Mouse (Mus musculus): ENCODE data around the gene Csad. TPM values are rescaled to one million over a fixed set of nuclear protein-coding genes. Genes with fewer than 3 reads are reported as not detected.

Gene Csad
- polyA plus RNA-seq, 1 experiment from 2014 or later: 33.2 TPM

DNA sequence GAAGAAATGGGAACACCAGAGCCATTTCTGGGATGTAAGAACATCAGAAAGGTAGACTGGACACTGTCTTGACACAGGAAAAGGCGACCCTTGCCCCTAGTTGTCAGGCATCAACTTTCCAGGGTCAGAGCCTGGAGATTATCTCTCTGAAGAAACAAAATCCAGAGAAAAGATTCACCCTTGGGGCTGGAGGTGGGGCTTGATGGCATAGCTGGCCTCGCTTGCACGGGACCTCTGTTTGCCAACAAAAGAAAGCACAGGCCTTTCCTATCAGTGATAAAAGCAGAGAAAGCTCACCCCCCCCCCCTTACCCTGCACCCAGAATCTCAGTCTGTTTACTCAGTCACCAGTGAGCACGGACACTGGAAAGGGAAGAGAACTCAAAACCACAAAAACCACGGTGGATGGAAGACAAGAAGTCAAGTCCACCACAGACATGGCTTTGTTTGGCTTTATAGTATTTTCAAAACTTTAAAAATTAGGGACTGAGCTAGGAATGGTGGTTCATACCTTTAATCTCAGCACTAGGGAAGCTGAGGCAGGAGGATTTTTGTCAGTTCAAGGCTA, 11.6 kb downstream of the Csad start:
- 31% methylated on average over 5 of the region's 5 CpGs for WGBS

GRCm38 (mm10) chr15:102192271-102192812, 12.2 kb downstream of the Csad start:
- Histone ChIP-seq H3K4me1 (ENCODE audit: control insufficient read depth, insufficient read depth, low read length) (peaks cover 30% of the 10 kb centered on the region), H3K4me3 (ENCODE audit: low read length) (no peak overlapping the region), H3K9me3 (ENCODE audit: control insufficient read depth, low read length) (no peaks in the 10 kb centered on the region), H3K4me2 (ENCODE audit: low read depth, low read length) (no peak overlapping the region), H3K36me3 (ENCODE audit: control insufficient read depth, insufficient read depth, low read length) (no peaks in the 10 kb centered on the region), H3K27me3 (replicated peaks; ENCODE audit: control insufficient read depth, insufficient read depth, low read length) (no peaks in the 10 kb centered on the region), H3K27ac (ENCODE audit: low read length) (no peak overlapping the region), H3K9ac (ENCODE audit: low read depth, low read length) (no peak overlapping the region)
- no peak for ATAC-seq
- WGBS: 46% methylated on average over 7 of the region's 7 CpGs

More for the DNA sequence above, 11.6 kb downstream of the Csad start:
- H3K27me3 ChIP-seq (replicated peaks; ENCODE audit: control insufficient read depth, insufficient read depth, low read length): no peaks in the 10 kb centered on the region
- peaks cover 29% of the 10 kb centered on the region for H3K4me1 ChIP-seq (ENCODE audit: control insufficient read depth, insufficient read depth, low read length)
- no peaks in the 10 kb centered on the region for H3K36me3 ChIP-seq (ENCODE audit: control insufficient read depth, insufficient read depth, low read length)
- no peak for ATAC-seq
- H3K27ac ChIP-seq (ENCODE audit: low read length): no peak overlapping the region
- H3K4me2 ChIP-seq (ENCODE audit: low read depth, low read length): no peak overlapping the region
- no peak overlapping the region for H3K4me3 ChIP-seq (ENCODE audit: low read length)
- H3K9me3 ChIP-seq (ENCODE audit: control insufficient read depth, low read length): no peaks in the 10 kb centered on the region
- H3K9ac ChIP-seq (ENCODE audit: low read depth, low read length): no peak overlapping the region

- Histone ChIP-seq H3K27me3 (replicated peaks; ENCODE audit: control insufficient read depth, insufficient read depth, low read length) (no peaks in the 10 kb centered on the region), H3K9ac (ENCODE audit: low read depth, low read length) (no peak overlapping the region), H3K27ac (ENCODE audit: low read length) (no peak overlapping the region), H3K4me3 (ENCODE audit: low read length) (no peak overlapping the region), H3K36me3 (ENCODE audit: control insufficient read depth, insufficient read depth, low read length) (no peaks in the 10 kb centered on the region), H3K4me2 (ENCODE audit: low read depth, low read length) (no peak overlapping the region), H3K4me1 (ENCODE audit: control insufficient read depth, insufficient read depth, low read length) (peaks cover 30% of the 10 kb centered on the region), H3K9me3 (ENCODE audit: control insufficient read depth, low read length) (no peaks in the 10 kb centered on the region)
- WGBS: 41% methylated on average over 7 of the region's 7 CpGs
- 0 out of 2 replicates have a peak, but pooled peaks have one; percentile 12 for ATAC-seq
Observed at GRCm38 (mm10) chr15:102191699-102192098, 12.8 kb downstream of the Csad start.

DNA sequence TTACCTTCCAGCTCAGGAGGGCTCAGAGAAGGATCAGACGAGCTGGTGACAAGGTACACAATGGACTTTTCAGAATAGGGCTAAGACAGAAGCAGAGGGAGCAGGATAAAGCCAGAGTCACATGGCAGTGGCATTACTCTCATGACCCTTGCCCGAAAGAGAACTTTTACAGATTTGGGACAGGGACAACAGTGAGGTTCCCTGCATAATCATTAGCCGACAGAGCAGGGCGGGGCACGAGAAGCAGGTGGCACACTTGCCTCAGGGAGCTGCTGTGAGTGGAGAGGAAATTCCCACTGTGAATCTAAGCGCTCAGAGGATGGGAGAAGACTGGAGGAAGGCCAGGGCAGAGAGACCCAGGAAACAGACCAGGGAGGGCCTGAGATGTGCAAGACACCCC, 15.6 kb downstream of the Csad start:
- H3K4me2 ChIP-seq (ENCODE audit: low read depth, low read length): peak overlapping the region; percentile 8
- peak; percentile 86 for ATAC-seq
- peaks cover 30% of the 10 kb centered on the region for H3K4me1 ChIP-seq (ENCODE audit: control insufficient read depth, insufficient read depth, low read length)
- no peak overlapping the region for H3K27ac ChIP-seq (ENCODE audit: low read length)
- no peak overlapping the region for H3K4me3 ChIP-seq (ENCODE audit: low read length)
- WGBS: 60% methylated on average over 6 of the region's 6 CpGs
- H3K36me3 ChIP-seq (ENCODE audit: control insufficient read depth, insufficient read depth, low read length): no peaks in the 10 kb centered on the region
- H3K27me3 ChIP-seq (replicated peaks; ENCODE audit: control insufficient read depth, insufficient read depth, low read length): no peaks in the 10 kb centered on the region
- no peaks in the 10 kb centered on the region for H3K9me3 ChIP-seq (ENCODE audit: control insufficient read depth, low read length)
- H3K9ac ChIP-seq (ENCODE audit: low read depth, low read length): peak overlapping the region; percentile 62; the same call in 1 of the 2 replicates

- Histone ChIP-seq H3K9ac (ENCODE audit: low read depth, low read length) (no peak overlapping the region), H3K4me1 (ENCODE audit: control insufficient read depth, insufficient read depth, low read length) (peaks cover 30% of the 10 kb centered on the region), H3K27ac (ENCODE audit: low read length) (no peak overlapping the region), H3K9me3 (ENCODE audit: control insufficient read depth, low read length) (no peaks in the 10 kb centered on the region), H3K4me2 (ENCODE audit: low read depth, low read length) (no peak overlapping the region), H3K36me3 (ENCODE audit: control insufficient read depth, insufficient read depth, low read length) (no peaks in the 10 kb centered on the region), H3K27me3 (replicated peaks; ENCODE audit: control insufficient read depth, insufficient read depth, low read length) (no peaks in the 10 kb centered on the region), H3K4me3 (ENCODE audit: low read length) (no peak overlapping the region)
- WGBS: 79% methylated on average over 10 of the region's 10 CpGs
- no peak for ATAC-seq
Observed at GRCm38 (mm10) chr15:102188096-102188495, 16.4 kb downstream of the Csad start.

DNA sequence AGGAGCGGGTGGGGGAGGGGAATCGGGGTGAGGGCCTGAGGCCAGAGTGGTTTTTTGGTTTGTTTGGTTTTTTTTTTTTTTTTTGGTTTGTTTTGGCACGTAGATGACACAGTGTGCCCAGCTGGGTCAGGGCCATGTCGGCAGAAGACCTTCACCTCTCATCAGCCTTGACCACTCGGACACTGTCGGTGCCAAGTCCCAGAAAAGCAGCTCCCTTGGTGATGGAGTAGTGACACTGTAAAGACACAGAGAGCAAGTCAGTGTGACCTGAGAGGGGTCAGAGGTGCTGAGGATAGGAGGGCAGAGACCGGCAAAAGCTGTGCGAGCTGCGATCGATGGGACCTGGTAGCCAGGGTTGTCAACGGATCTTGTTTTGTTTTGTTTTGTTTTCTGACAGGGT, 18.3 kb downstream of the Csad start:
- no peak overlapping the region for H3K9ac ChIP-seq (ENCODE audit: low read depth, low read length)
- WGBS: 80% methylated on average over 11 of the region's 11 CpGs
- peaks cover 17% of the 10 kb centered on the region for H3K4me1 ChIP-seq (ENCODE audit: control insufficient read depth, insufficient read depth, low read length)
- no peaks in the 10 kb centered on the region for H3K9me3 ChIP-seq (ENCODE audit: control insufficient read depth, low read length)
- H3K27me3 ChIP-seq (replicated peaks; ENCODE audit: control insufficient read depth, insufficient read depth, low read length): no peaks in the 10 kb centered on the region
- H3K4me2 ChIP-seq (ENCODE audit: low read depth, low read length): no peak overlapping the region
- H3K36me3 ChIP-seq (ENCODE audit: control insufficient read depth, insufficient read depth, low read length): no peaks in the 10 kb centered on the region
- ATAC-seq: no peak
- H3K27ac ChIP-seq (ENCODE audit: low read length): no peak overlapping the region
- no peak overlapping the region for H3K4me3 ChIP-seq (ENCODE audit: low read length)

GRCm38 (mm10) chr15:102183076-102183475, 21.4 kb downstream of the Csad start:
- ATAC-seq: no peak
- H3K4me3 ChIP-seq (ENCODE audit: low read length): no peak overlapping the region
- peaks cover 6% of the 10 kb centered on the region for H3K4me1 ChIP-seq (ENCODE audit: control insufficient read depth, insufficient read depth, low read length)
- H3K27ac ChIP-seq (ENCODE audit: low read length): no peak overlapping the region
- H3K27me3 ChIP-seq (replicated peaks; ENCODE audit: control insufficient read depth, insufficient read depth, low read length): no peaks in the 10 kb centered on the region
- WGBS: 87% methylated on average over 3 of the region's 3 CpGs
- H3K9me3 ChIP-seq (ENCODE audit: control insufficient read depth, low read length): no peaks in the 10 kb centered on the region
- H3K9ac ChIP-seq (ENCODE audit: low read depth, low read length): no peak overlapping the region
- H3K4me2 ChIP-seq (ENCODE audit: low read depth, low read length): no peak overlapping the region
- no peaks in the 10 kb centered on the region for H3K36me3 ChIP-seq (ENCODE audit: control insufficient read depth, insufficient read depth, low read length)

- no peak for ATAC-seq
- H3K36me3 ChIP-seq (ENCODE audit: control insufficient read depth, insufficient read depth, low read length): no peaks in the 10 kb centered on the region
- H3K4me3 ChIP-seq (ENCODE audit: low read length): no peak overlapping the region
- H3K27me3 ChIP-seq (replicated peaks; ENCODE audit: control insufficient read depth, insufficient read depth, low read length): no peaks in the 10 kb centered on the region
- no peak overlapping the region for H3K4me2 ChIP-seq (ENCODE audit: low read depth, low read length)
- no peaks in the 10 kb centered on the region for H3K9me3 ChIP-seq (ENCODE audit: control insufficient read depth, low read length)
- peak overlapping the region; percentile 16; the same call in 1 of the 2 replicates for H3K9ac ChIP-seq (ENCODE audit: low read depth, low read length)
- H3K27ac ChIP-seq (ENCODE audit: low read length): no peak overlapping the region
- 88% methylated on average over 14 of the region's 14 CpGs for WGBS
- peaks cover 3% of the 10 kb centered on the region for H3K4me1 ChIP-seq (ENCODE audit: control insufficient read depth, insufficient read depth, low read length)
Observed at GRCm38 (mm10) chr15:102179924-102180323, 24.6 kb downstream of the Csad start.

DNA sequence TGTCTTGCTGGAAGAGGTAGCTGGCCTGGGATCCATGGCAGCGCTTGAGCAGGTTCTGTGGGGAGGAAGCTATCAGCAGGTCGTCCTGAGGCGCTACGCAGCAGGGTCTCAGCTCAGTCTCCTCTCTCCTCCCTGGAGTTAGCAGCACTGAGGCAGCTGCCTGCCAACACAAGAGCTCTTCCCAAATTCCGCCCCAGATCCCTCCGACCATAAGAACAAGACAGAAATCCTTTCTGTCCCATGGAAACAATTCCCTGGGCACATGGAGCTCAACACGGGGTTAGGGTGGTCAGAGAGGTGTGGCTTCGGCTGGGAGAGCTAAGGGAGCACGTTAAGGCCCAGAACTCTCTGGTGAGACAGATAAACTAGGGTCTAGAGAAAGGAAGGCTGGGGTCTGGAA, 25.4 kb downstream of the Csad start:
- H3K4me1 ChIP-seq (ENCODE audit: control insufficient read depth, insufficient read depth, low read length): peaks cover 3% of the 10 kb centered on the region
- no peak overlapping the region for H3K4me2 ChIP-seq (ENCODE audit: low read depth, low read length)
- no peak overlapping the region for H3K27ac ChIP-seq (ENCODE audit: low read length)
- no peaks in the 10 kb centered on the region for H3K9me3 ChIP-seq (ENCODE audit: control insufficient read depth, low read length)
- no peak overlapping the region for H3K4me3 ChIP-seq (ENCODE audit: low read length)
- no peak overlapping the region for H3K9ac ChIP-seq (ENCODE audit: low read depth, low read length)
- H3K36me3 ChIP-seq (ENCODE audit: control insufficient read depth, insufficient read depth, low read length): no peaks in the 10 kb centered on the region
- 82% methylated on average over 9 of the region's 9 CpGs for WGBS
- no peaks in the 10 kb centered on the region for H3K27me3 ChIP-seq (replicated peaks; ENCODE audit: control insufficient read depth, insufficient read depth, low read length)
- ATAC-seq: no peak

GRCm38 (mm10) chr15:102178279-102178678, 26.2 kb downstream of the Csad start:
- WGBS: 13% methylated on average over 6 of the region's 6 CpGs
- peak; percentile 44 for ATAC-seq
- H3K4me2 ChIP-seq (ENCODE audit: low read depth, low read length): no peak overlapping the region

More at GRCm38 (mm10) chr15:102178279-102178678, 26.2 kb downstream of the Csad start:
- peaks cover 3% of the 10 kb centered on the region for H3K4me1 ChIP-seq (ENCODE audit: control insufficient read depth, insufficient read depth, low read length)
- no peak overlapping the region for H3K27ac ChIP-seq (ENCODE audit: low read length)
- no peaks in the 10 kb centered on the region for H3K9me3 ChIP-seq (ENCODE audit: control insufficient read depth, low read length)
- no peak overlapping the region for H3K4me3 ChIP-seq (ENCODE audit: low read length)
- no peaks in the 10 kb centered on the region for H3K36me3 ChIP-seq (ENCODE audit: control insufficient read depth, insufficient read depth, low read length)
- no peaks in the 10 kb centered on the region for H3K27me3 ChIP-seq (replicated peaks; ENCODE audit: control insufficient read depth, insufficient read depth, low read length)
- H3K9ac ChIP-seq (ENCODE audit: low read depth, low read length): no peak overlapping the region

Measured in intestine, embryonic 16.5 days (tissue).